Mouse (Mus musculus) bone marrow macrophage, adult 2 months (primary cell): Measurements from ENCODE around the gene Ndc1.

Experiments used
- CTCF ChIP-seq: IDR thresholded peaks from 2 replicates; pipeline ENCODE4 v1.5.1; 2012; ENCODE audit warnings: low read depth, mild to moderate bottlenecking, low read length, moderate library complexity
- POLR2A ChIP-seq: IDR thresholded peaks from 2 replicates; pipeline ENCODE4 v1.6.1; 2012; ENCODE audit warnings: mild to moderate bottlenecking, low read depth, low read length, borderline replicate concordance

DNA sequence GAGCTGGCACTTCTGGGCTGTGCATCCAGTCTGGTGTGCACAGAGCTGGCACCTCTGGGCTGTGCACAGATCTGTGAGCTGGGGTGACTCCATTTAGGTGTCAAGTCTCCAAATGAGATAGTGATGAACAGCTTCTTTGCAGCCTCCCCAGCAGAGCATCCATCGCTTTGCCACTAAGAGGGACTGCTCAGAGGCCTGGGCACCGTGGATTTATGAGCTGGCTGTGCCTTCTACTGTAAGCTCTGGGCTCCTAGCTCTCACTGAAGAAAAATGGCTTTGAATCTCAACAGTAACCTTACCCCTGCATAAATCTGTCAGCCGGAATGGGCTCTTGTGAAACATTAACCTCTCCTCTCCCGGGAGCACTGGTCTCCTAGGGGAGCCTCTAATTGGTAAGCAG, 13.0 kb upstream of the Ndc1 start:
- TF ChIP-seq CTCF (no peak), POLR2A (no peak)
